Mouse (Mus musculus) heart, embryonic 16.5 days (tissue): ENCODE measurements around the gene Dhx16. TPM values are rescaled to one million over a fixed set of nuclear protein-coding genes. Genes with fewer than 3 reads are reported as not detected.
A peak's percentile ranks its signal among the peaks of the same experiment; 100 is the strongest.

Source experiments
- ATAC-seq: fragments of 200-750 bp; cut with Nextera tagmentation; replicated peaks from 2 replicates; pipeline ENCODE4 v1.8.0; 2017; ENCODE audit warnings: moderate number of reproducible peaks; ENCODE audit not compliant: insufficient read depth, low FRiP score; ENCODE audit errors: extremely low read depth
- H3K27ac ChIP-seq: fragments of 300-500 bp; sonication (generic); 2 replicates; pipeline ENCODE4 v1.5.1; 2014; ENCODE audit warnings: mild to moderate bottlenecking, low read length, control low read depth, moderate library complexity
- H3K27me3 ChIP-seq: fragments of 300-500 bp; sonication (generic); 2 replicates; pipeline ENCODE4 v1.6.1; 2014; ENCODE audit warnings: low read length, mixed read lengths; ENCODE audit not compliant: control insufficient read depth, insufficient read depth
- H3K36me3 ChIP-seq: fragments of 300-500 bp; sonication (generic); 2 replicates; pipeline ENCODE4 v1.6.1; 2014; ENCODE audit not compliant: control insufficient read depth, insufficient read depth
- H3K4me1 ChIP-seq: fragments of 300-500 bp; sonication (generic); 2 replicates; pipeline ENCODE4 v1.6.1; 2014; ENCODE audit warnings: low read length, mixed read lengths; ENCODE audit not compliant: control insufficient read depth, insufficient read depth
- H3K4me2 ChIP-seq: fragments of 300-500 bp; sonication (generic); 2 replicates; pipeline ENCODE4 v1.6.1; 2014; ENCODE audit warnings: low read depth, mild to moderate bottlenecking, control low read depth, low read length
- H3K4me3 ChIP-seq: fragments of 300-500 bp; sonication (generic); 2 replicates; pipeline ENCODE4 v1.5.1; 2014; ENCODE audit warnings: mild to moderate bottlenecking, control low read depth, low read length
- H3K9ac ChIP-seq: fragments of 300-500 bp; sonication (generic); 2 replicates; pipeline ENCODE4 v1.6.1; 2014; ENCODE audit warnings: low read length, control low read depth
- H3K9me3 ChIP-seq: fragments of 300-500 bp; sonication (generic); replicated peaks from 2 replicates; pipeline ENCODE4 v1.6.1; 2016; ENCODE audit warnings: low read length; ENCODE audit not compliant: control insufficient read depth
- WGBS: fragments of 180-500 bp; shearing (Covaris S2); extraction: QIAGEN DNeasy Blood & Tissue Kit; methylation state at CpG from one replicate; pipeline ENCODE4 v1.1.7; 2014; 5-methylcytosine and 5-hydroxymethylcytosine counted together
- polyA plus RNA-seq: library from polyadenylated mRNA; unstranded; fragments of >200 nt; fragmentation: Nextera tagmentation; extraction: Ambion mirVana; gene quantifications from 2 replicates; pipeline ENCODE4 v1.2.1, GENCODE M21; 2015

Gene Dhx16
- polyA plus RNA-seq, 1 experiment from 2014 or later, result 27.4 TPM

- peak; percentile 83 for ATAC-seq
- Histone ChIP-seq H3K27me3 (no peaks in the 10 kb centered on the region), H3K36me3 (peaks cover 8% of the 10 kb centered on the region; the same call in 1 of the 2 replicates), H3K9me3 (no peaks in the 10 kb centered on the region), H3K27ac (peak overlapping the region; percentile 87), H3K4me3 (no peak overlapping the region), H3K9ac (peak overlapping the region; percentile 58), H3K4me1 (peaks cover 19% of the 10 kb centered on the region), H3K4me2 (no peak overlapping the region)
- 62% methylated on average over 9 of the region's 9 CpGs for WGBS
These were observed 23.8 kb downstream of the Dhx16 start for GRCm38 (mm10) chr17:35903343-35903991.

- H3K36me3 ChIP-seq, result peaks cover 8% of the 10 kb centered on the region; the same call in 1 of the 2 replicates
- no peak overlapping the region for H3K4me2 ChIP-seq
These were observed 24.4 kb downstream of the Dhx16 start for GRCm38 (mm10) chr17:35903992-35904355.

GRCm38 (mm10) chr17:35905587-35905986, 26.0 kb downstream of the Dhx16 start:
- H3K27ac ChIP-seq, result no peak overlapping the region
- ATAC-seq, result no peak
- no peaks in the 10 kb centered on the region for H3K27me3 ChIP-seq
- no peak overlapping the region for H3K9ac ChIP-seq
- WGBS, result 88% methylated on average over 1 of the region's 1 CpGs
- no peak overlapping the region for H3K4me2 ChIP-seq
- peaks cover 30% of the 10 kb centered on the region for H3K4me1 ChIP-seq
- H3K36me3 ChIP-seq, result peaks cover 8% of the 10 kb centered on the region; the same call in 1 of the 2 replicates
- no peaks in the 10 kb centered on the region for H3K9me3 ChIP-seq
- no peak overlapping the region for H3K4me3 ChIP-seq

More at GRCm38 (mm10) chr17:35903992-35904355, 24.4 kb downstream of the Dhx16 start:
- peak overlapping the region; percentile 58 for H3K9ac ChIP-seq
- no peaks in the 10 kb centered on the region for H3K27me3 ChIP-seq
- 48% methylated on average over 4 of the region's 4 CpGs for WGBS
- peak overlapping the region; percentile 87 for H3K27ac ChIP-seq
- 0 out of 2 replicates have a peak, but pooled peaks have one; percentile 8 for ATAC-seq
- no peaks in the 10 kb centered on the region for H3K9me3 ChIP-seq
- H3K4me3 ChIP-seq, result no peak overlapping the region
- peaks cover 23% of the 10 kb centered on the region for H3K4me1 ChIP-seq

- Histone ChIP-seq H3K9me3 (no peaks in the 10 kb centered on the region), H3K4me3 (no peak overlapping the region), H3K27me3 (no peaks in the 10 kb centered on the region), H3K4me2 (no peak overlapping the region), H3K4me1 (peaks cover 28% of the 10 kb centered on the region), H3K36me3 (peaks cover 15% of the 10 kb centered on the region), H3K27ac (no peak overlapping the region), H3K9ac (no peak overlapping the region)
- no peak for ATAC-seq
- WGBS, result 70% methylated on average over 2 of the region's 2 CpGs
These were observed 28.0 kb downstream of the Dhx16 start for GRCm38 (mm10) chr17:35907609-35908008.

GRCm38 (mm10) chr17:35909186-35909918, 29.7 kb downstream of the Dhx16 start:
- H3K9me3 ChIP-seq, result no peaks in the 10 kb centered on the region
- WGBS, result 21% methylated on average over 20 of the region's 20 CpGs
- H3K4me1 ChIP-seq, result peaks cover 12% of the 10 kb centered on the region
- H3K4me3 ChIP-seq, result peak overlapping the region; percentile 81
- peak; percentile 19 for ATAC-seq
- H3K27ac ChIP-seq, result peak overlapping the region; percentile 84
- no peaks in the 10 kb centered on the region for H3K27me3 ChIP-seq
- peak overlapping the region; percentile 82 for H3K9ac ChIP-seq
- peaks cover 23% of the 10 kb centered on the region for H3K36me3 ChIP-seq
- H3K4me2 ChIP-seq, result peak overlapping the region; percentile 74

- no peaks in the 10 kb centered on the region for H3K9me3 ChIP-seq
- peak within 1 kb of the TSS; percentile 84 for H3K27ac ChIP-seq
- peaks cover 25% of the 10 kb centered on the region for H3K36me3 ChIP-seq
- peaks cover 14% of the 10 kb centered on the region for H3K4me1 ChIP-seq
- no peaks in the 10 kb centered on the region for H3K27me3 ChIP-seq
- peak within 1 kb of the TSS; percentile 74 for H3K4me2 ChIP-seq
- ATAC-seq, result peak; percentile 75
- peak within 1 kb of the TSS; percentile 82 for H3K9ac ChIP-seq
- peak within 1 kb of the TSS; percentile 81 for H3K4me3 ChIP-seq
- 2% methylated on average over 25 of the region's 25 CpGs for WGBS
These were observed 30.3 kb downstream of the Dhx16 start, which contains the start of gene Atat1 for GRCm38 (mm10) chr17:35909919-35910369. TSS of gene Atat1 (minus strand) at chr17:35910075.

GRCm38 (mm10) chr17:35914975-35915374, 35.4 kb downstream of the Dhx16 start:
- ATAC-seq, result no peak
- no peaks in the 10 kb centered on the region for H3K9me3 ChIP-seq
- peak overlapping the region; percentile 72; the same call in 1 of the 2 replicates for H3K4me3 ChIP-seq
- peaks cover 17% of the 10 kb centered on the region for H3K36me3 ChIP-seq
- no peaks in the 10 kb centered on the region for H3K27me3 ChIP-seq
- H3K4me1 ChIP-seq, result peaks cover 20% of the 10 kb centered on the region
- H3K27ac ChIP-seq, result no peak overlapping the region
- no peak overlapping the region for H3K9ac ChIP-seq
- WGBS, result 76% methylated on average over 6 of the region's 6 CpGs
- peak overlapping the region; percentile 74 for H3K4me2 ChIP-seq

GRCm38 (mm10) chr17:35915538-35916296, 36.1 kb downstream of the Dhx16 start:
- no peaks in the 10 kb centered on the region for H3K9me3 ChIP-seq
- H3K9ac ChIP-seq, result peak overlapping the region; percentile 73
- peaks cover 17% of the 10 kb centered on the region for H3K36me3 ChIP-seq
- no peak for ATAC-seq
- H3K27me3 ChIP-seq, result no peaks in the 10 kb centered on the region
- peaks cover 22% of the 10 kb centered on the region for H3K4me1 ChIP-seq
- WGBS, result under 1% methylated on average over 28 of the region's 28 CpGs
- H3K27ac ChIP-seq, result peak overlapping the region; percentile 93
- peak overlapping the region; percentile 72 for H3K4me3 ChIP-seq
- H3K4me2 ChIP-seq, result peak overlapping the region; percentile 74
